Mouse (Mus musculus) lung, postnatal 0 days (tissue): Measurements from ENCODE around the gene Gm3327. TPM values are rescaled to one million over a fixed set of nuclear protein-coding genes. Genes with fewer than 3 reads are reported as not detected.
"Not testable (repeated sequence)": the region's sequence is repeated elsewhere in the genome, so short reads cannot be mapped to it uniquely, and the experiment has no call there.

Source experiments
- ATAC-seq: fragments of 200-750 bp; cut with Nextera tagmentation; 2 replicates; pipeline ENCODE4 v1.8.0; 2017; ENCODE audit warnings: moderate library complexity
- DNase-seq: peaks from one replicate; pipeline ENCODE4 v3.0.0-alpha.2; 2016; ENCODE audit warnings: low spot score
- H3K27ac ChIP-seq: fragments of 300-500 bp; sonication (generic); 2 replicates; pipeline ENCODE4 v1.5.1; 2014; ENCODE audit warnings: antibody characterized with exemption, mild to moderate bottlenecking, low read length, mixed read lengths
- H3K27me3 ChIP-seq: fragments of 300-500 bp; sonication (generic); replicated peaks from 2 replicates; pipeline ENCODE4 v1.6.1; 2014; ENCODE audit warnings: low read length, mixed read lengths; ENCODE audit not compliant: insufficient read depth
- H3K36me3 ChIP-seq: fragments of 300-500 bp; sonication (generic); 2 replicates; pipeline ENCODE4 v1.6.1; 2014; ENCODE audit warnings: low read length, mixed read lengths; ENCODE audit not compliant: insufficient read depth
- H3K4me1 ChIP-seq: fragments of 300-500 bp; sonication (generic); 2 replicates; pipeline ENCODE4 v1.6.1; 2014; ENCODE audit warnings: antibody characterized with exemption, low read depth, low read length, mixed read lengths; ENCODE audit not compliant: insufficient read depth
- H3K4me2 ChIP-seq: fragments of 300-500 bp; sonication (generic); replicated peaks from 2 replicates; pipeline ENCODE4 v1.6.1; 2014; ENCODE audit warnings: low read depth, mild to moderate bottlenecking, low read length, moderate library complexity, mixed read lengths
- H3K4me3 ChIP-seq: fragments of 300-500 bp; sonication (generic); 2 replicates; pipeline ENCODE4 v1.5.1; 2014; ENCODE audit warnings: low read depth, low read length
- H3K9ac ChIP-seq: fragments of 300-500 bp; sonication (generic); replicated peaks from 2 replicates; pipeline ENCODE4 v1.6.1; 2014; ENCODE audit warnings: low read depth, mild to moderate bottlenecking
- H3K9me3 ChIP-seq: fragments of 300-500 bp; sonication (generic); 2 replicates; pipeline ENCODE4 v1.6.1; 2016; ENCODE audit warnings: low read length, mixed read lengths
- WGBS: fragments of 180-500 bp; shearing (Covaris S2); extraction: QIAGEN DNeasy Blood & Tissue Kit; methylation state at CpG from one replicate; pipeline ENCODE4 v1.1.7; 2014; 5-methylcytosine and 5-hydroxymethylcytosine counted together
- polyA plus RNA-seq: library from polyadenylated mRNA; unstranded; fragments of >200 nt; fragmentation: Nextera tagmentation; extraction: Ambion mirVana; gene quantifications from 2 replicates; pipeline ENCODE4 v1.2.1, GENCODE M21; 2015

Gene Gm3327
- polyA plus RNA-seq, result not detected in 2 replicates

- not testable (repeated sequence) for H3K4me2 ChIP-seq, H3K9ac ChIP-seq, H3K9me3 ChIP-seq, DNase-seq, ATAC-seq, H3K4me3 ChIP-seq, H3K36me3 ChIP-seq, H3K4me1 ChIP-seq, H3K27me3 ChIP-seq, H3K27ac ChIP-seq
- WGBS, result 84% methylated on average over 3 of the region's 4 CpGs
Observed at GRCm38 (mm10) chr14:44123551-44123950, at the start of gene Gm3327. Gm3327 (plus strand) TSS chr14:44123851.

- 48% methylated on average over 5 of the region's 5 CpGs for WGBS
- H3K27ac ChIP-seq, H3K4me1 ChIP-seq, H3K4me2 ChIP-seq, H3K36me3 ChIP-seq, H3K9ac ChIP-seq, H3K9me3 ChIP-seq, H3K4me3 ChIP-seq, H3K27me3 ChIP-seq: not testable (repeated sequence)
- ATAC-seq, result peak; percentile 62
- DNase-seq, result peak; percentile 15
Observed at GRCm38 (mm10) chr14:44077785-44078341, 45.8 kb upstream of the Gm3327 start.

GRCm38 (mm10) chr14:44086588-44086987 lies 37.1 kb upstream of the Gm3327 start:
- H3K36me3 ChIP-seq, ATAC-seq, H3K4me1 ChIP-seq, H3K9me3 ChIP-seq, H3K9ac ChIP-seq, DNase-seq, H3K4me3 ChIP-seq, H3K27me3 ChIP-seq, H3K27ac ChIP-seq, H3K4me2 ChIP-seq: not testable (repeated sequence)
- 91% methylated on average over 1 of the region's 1 CpGs for WGBS

- H3K27ac ChIP-seq, H3K9ac ChIP-seq, DNase-seq, H3K4me3 ChIP-seq, ATAC-seq, H3K4me2 ChIP-seq, H3K9me3 ChIP-seq, H3K36me3 ChIP-seq, H3K4me1 ChIP-seq, H3K27me3 ChIP-seq: not testable (repeated sequence)
- WGBS, result 43% methylated on average over 2 of the region's 2 CpGs
Observed at GRCm38 (mm10) chr14:44087535-44087934, 36.1 kb upstream of the Gm3327 start.

GRCm38 (mm10) chr14:44091524-44091923 lies 32.1 kb upstream of the Gm3327 start:
- H3K9ac ChIP-seq, H3K9me3 ChIP-seq, H3K4me1 ChIP-seq, H3K27me3 ChIP-seq, DNase-seq, H3K4me3 ChIP-seq, H3K4me2 ChIP-seq, ATAC-seq, H3K36me3 ChIP-seq, H3K27ac ChIP-seq: not testable (repeated sequence)
- 57% methylated on average over 1 of the region's 1 CpGs for WGBS

- not testable (repeated sequence) for H3K4me1 ChIP-seq, H3K27ac ChIP-seq, DNase-seq, H3K4me3 ChIP-seq, ATAC-seq, H3K9ac ChIP-seq, H3K27me3 ChIP-seq, H3K36me3 ChIP-seq, H3K4me2 ChIP-seq, H3K9me3 ChIP-seq
- WGBS, result 17% methylated on average over 5 of the region's 5 CpGs
Observed at GRCm38 (mm10) chr14:44094445-44094844, 29.2 kb upstream of the Gm3327 start.

GRCm38 (mm10) chr14:44100030-44100429 lies 23.6 kb upstream of the Gm3327 start:
- not testable (repeated sequence) for H3K27ac ChIP-seq, H3K4me3 ChIP-seq, H3K9ac ChIP-seq, H3K4me2 ChIP-seq, DNase-seq, H3K9me3 ChIP-seq, H3K4me1 ChIP-seq, ATAC-seq, H3K36me3 ChIP-seq, H3K27me3 ChIP-seq
- WGBS, result no CpG with 5 or more reads among the region's 1 CpGs

- H3K4me3 ChIP-seq, H3K27ac ChIP-seq, DNase-seq, H3K27me3 ChIP-seq, ATAC-seq, H3K4me2 ChIP-seq, H3K9ac ChIP-seq, H3K4me1 ChIP-seq, H3K9me3 ChIP-seq, H3K36me3 ChIP-seq: not testable (repeated sequence)
- WGBS, result 78% methylated on average over 2 of the region's 2 CpGs
Observed at GRCm38 (mm10) chr14:44102354-44102753, 21.3 kb upstream of the Gm3327 start, which contains the start of gene Ear2. Ear2 (plus strand) TSS chr14:44102654.
